Mouse (Mus musculus) liver, embryonic 11.5 days (tissue): ENCODE results near the gene Ccdc153. TPM values are rescaled to one million over a fixed set of nuclear protein-coding genes. Genes with fewer than 3 reads are reported as not detected.

Source experiments
- ATAC-seq: fragments of 200-750 bp; cut with Nextera tagmentation; replicated peaks from 2 replicates; pipeline ENCODE4 v1.8.0; 2017; ENCODE audit warnings: moderate number of reproducible peaks, mild to moderate bottlenecking, moderate TSS enrichment, moderate library complexity; ENCODE audit not compliant: low FRiP score
- DNase-seq: peaks from one replicate; pipeline ENCODE4 v3.0.0-alpha.2; 2017; ENCODE audit warnings: low spot score
- H3K27ac ChIP-seq: fragments of 300-500 bp; sonication (generic); 2 replicates; pipeline ENCODE4 v1.5.1; 2014; ENCODE audit warnings: mild to moderate bottlenecking, low read depth, low read length, control low read depth
- H3K27me3 ChIP-seq: fragments of 300-500 bp; sonication (generic); replicated peaks from 2 replicates; pipeline ENCODE4 v1.6.1; 2014; ENCODE audit warnings: low read length, mixed read lengths; ENCODE audit not compliant: control insufficient read depth, insufficient read depth
- H3K36me3 ChIP-seq: fragments of 300-500 bp; sonication (generic); 2 replicates; pipeline ENCODE4 v1.6.1; 2014; ENCODE audit warnings: mild to moderate bottlenecking, low read length, moderate library complexity, mixed read lengths; ENCODE audit not compliant: control insufficient read depth, insufficient read depth
- H3K4me1 ChIP-seq: fragments of 300-500 bp; sonication (generic); replicated peaks from 2 replicates; pipeline ENCODE4 v1.6.1; 2014; ENCODE audit warnings: low read length, mixed read lengths; ENCODE audit not compliant: control insufficient read depth, insufficient read depth
- H3K4me2 ChIP-seq: fragments of 300-500 bp; sonication (generic); 2 replicates; pipeline ENCODE4 v1.6.1; 2014; ENCODE audit warnings: mild to moderate bottlenecking, control low read depth, moderate library complexity
- H3K4me3 ChIP-seq: fragments of 300-500 bp; sonication (generic); 2 replicates; pipeline ENCODE4 v1.5.1; 2014; ENCODE audit warnings: low read depth, low read length, control low read depth
- H3K9ac ChIP-seq: fragments of 300-500 bp; sonication (generic); 2 replicates; pipeline ENCODE4 v1.6.1; 2014; ENCODE audit warnings: low read depth, low read length, control low read depth
- H3K9me3 ChIP-seq: fragments of 300-500 bp; sonication (generic); 2 replicates; pipeline ENCODE4 v1.6.1; 2016; ENCODE audit warnings: low read length, inconsistent platforms, mixed read lengths; ENCODE audit not compliant: control insufficient read depth
- WGBS: fragments of 180-500 bp; shearing (Covaris S2); extraction: QIAGEN DNeasy Blood & Tissue Kit; methylation state at CpG from one replicate; pipeline ENCODE4 v1.1.7; 2014; 5-methylcytosine and 5-hydroxymethylcytosine counted together
- polyA plus RNA-seq: library from polyadenylated mRNA; unstranded; fragments of >200 nt; fragmentation: Nextera tagmentation; extraction: Ambion mirVana; gene quantifications from 2 replicates; pipeline ENCODE4 v1.2.1, GENCODE M21; 2014

Ccdc153 gene
- polyA plus RNA-seq, 1 experiment from 2014 or later = not detected

- 18% methylated on average over 19 of the region's 19 CpGs for WGBS
- Histone ChIP-seq H3K9ac (peak overlapping the region; percentile 41), H3K27ac (peak overlapping the region; percentile 94; the same call in 1 of the 2 replicates), H3K36me3 (no peaks in the 10 kb centered on the region), H3K27me3 (no peaks in the 10 kb centered on the region), H3K4me2 (peak overlapping the region; percentile 85), H3K4me3 (peak overlapping the region; percentile 91), H3K4me1 (peaks cover 15% of the 10 kb centered on the region), H3K9me3 (no peaks in the 10 kb centered on the region)
- peak; percentile 55 for DNase-seq
- peak; percentile 55 for ATAC-seq
These were observed 5.7 kb upstream of the Ccdc153 start for GRCm38 (mm10) chr9:44234479-44235427.

GRCm38 (mm10) chr9:44236601-44237000 lies 3.9 kb upstream of the Ccdc153 start:
- no peak overlapping the region for H3K4me2 ChIP-seq
- WGBS = 64% methylated on average over 4 of the region's 4 CpGs
- ATAC-seq (no peak), DNase-seq (no peak)
- no peak overlapping the region for H3K4me3 ChIP-seq
- H3K36me3 ChIP-seq = no peaks in the 10 kb centered on the region
- no peak overlapping the region for H3K9ac ChIP-seq
- H3K27ac ChIP-seq = no peak overlapping the region
- no peaks in the 10 kb centered on the region for H3K9me3 ChIP-seq
- H3K4me1 ChIP-seq = peaks cover 9% of the 10 kb centered on the region
- H3K27me3 ChIP-seq = no peaks in the 10 kb centered on the region

- Histone ChIP-seq H3K4me1 (peaks cover 4% of the 10 kb centered on the region), H3K9ac (no peak overlapping the region), H3K4me3 (no peak overlapping the region), H3K27ac (no peak overlapping the region), H3K36me3 (no peaks in the 10 kb centered on the region), H3K9me3 (no peaks in the 10 kb centered on the region), H3K4me2 (no peak overlapping the region), H3K27me3 (no peaks in the 10 kb centered on the region)
- DNase-seq (no peak), ATAC-seq (no peak)
- WGBS = 73% methylated on average over 4 of the region's 4 CpGs
These were observed 3.3 kb upstream of the Ccdc153 start for GRCm38 (mm10) chr9:44237128-44237527.

- no peak overlapping the region for H3K27ac ChIP-seq
- ATAC-seq = no peak
These were observed 1.8 kb upstream of the Ccdc153 start for GRCm38 (mm10) chr9:44238501-44239190.

DNA sequence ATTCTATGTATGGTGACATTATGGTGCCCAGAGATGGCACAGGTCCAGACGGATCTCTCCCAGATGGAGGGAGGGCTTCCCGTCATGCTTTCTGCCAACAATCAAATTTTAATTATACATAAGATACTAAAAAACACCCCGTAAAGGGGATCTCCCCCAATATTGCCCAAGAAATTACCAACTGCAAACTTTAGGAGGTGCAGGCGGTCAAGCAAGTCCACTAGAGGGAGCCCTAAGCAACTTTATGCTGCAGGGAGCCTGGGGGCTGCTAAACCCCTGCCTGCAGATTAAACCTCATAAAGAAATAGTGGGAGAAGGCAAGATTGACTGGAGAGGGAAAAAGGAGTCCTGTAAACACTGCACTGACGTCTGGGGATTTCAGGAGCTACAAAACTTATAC lies 1.0 kb upstream of the Ccdc153 start:
- DNase-seq = no peak

More at GRCm38 (mm10) chr9:44238501-44239190, 1.8 kb upstream of the Ccdc153 start:
- Histone ChIP-seq H3K9me3 (no peaks in the 10 kb centered on the region), H3K9ac (no peak overlapping the region), H3K4me2 (no peak overlapping the region), H3K27me3 (no peaks in the 10 kb centered on the region), H3K36me3 (no peaks in the 10 kb centered on the region), H3K4me3 (no peak overlapping the region), H3K4me1 (no peaks in the 10 kb centered on the region)
- WGBS = 71% methylated on average over 17 of the region's 17 CpGs
- DNase-seq = no peak

DNA sequence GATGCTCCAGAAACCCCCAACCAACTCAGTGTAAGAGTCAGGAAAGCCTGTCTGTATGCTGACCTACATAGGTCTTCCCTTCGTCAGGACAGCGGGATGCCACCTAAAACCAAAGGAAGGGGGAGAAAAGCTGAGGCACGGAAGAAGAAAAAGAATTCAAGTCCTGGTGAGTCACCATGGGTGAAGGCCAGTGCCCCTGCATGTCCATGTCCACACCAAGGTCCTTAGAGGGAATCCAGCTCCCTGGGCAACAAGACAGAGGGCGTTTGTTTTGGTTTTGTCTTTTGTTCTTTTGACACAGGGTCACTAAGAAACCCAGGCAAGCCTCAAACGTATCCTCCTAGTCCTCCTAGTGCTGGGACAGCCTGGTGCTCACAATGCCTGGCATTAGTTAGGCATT lies 435 bp downstream of the Ccdc153 start:
- Histone ChIP-seq H3K27me3 (no peaks in the 10 kb centered on the region), H3K4me2 (no peak overlapping the region)
- no peak for ATAC-seq

More for the DNA sequence above, 1.0 kb upstream of the Ccdc153 start:
- whole genome bisulfite sequencing = 8% methylated on average over 5 of the region's 5 CpGs
- H3K4me2 ChIP-seq = no peak overlapping the region
- no peaks in the 10 kb centered on the region for H3K36me3 ChIP-seq
- H3K9ac ChIP-seq = no peak overlapping the region
- H3K27me3 ChIP-seq = no peaks in the 10 kb centered on the region
- no peaks in the 10 kb centered on the region for H3K4me1 ChIP-seq
- ATAC-seq = no peak
- no peak overlapping the region for H3K4me3 ChIP-seq
- H3K9me3 ChIP-seq = no peaks in the 10 kb centered on the region
- no peak overlapping the region for H3K27ac ChIP-seq

GRCm38 (mm10) chr9:44241418-44241817 lies 942 bp downstream of the Ccdc153 start:
- Histone ChIP-seq H3K4me2 (no peak overlapping the region), H3K9me3 (no peaks in the 10 kb centered on the region), H3K36me3 (no peaks in the 10 kb centered on the region), H3K4me1 (no peaks in the 10 kb centered on the region), H3K27ac (no peak overlapping the region), H3K4me3 (no peak overlapping the region), H3K9ac (no peak overlapping the region), H3K27me3 (no peaks in the 10 kb centered on the region)
- WGBS = 57% methylated on average over 9 of the region's 9 CpGs
- ATAC-seq (0 out of 2 replicates have a peak, but pooled peaks have one; percentile 20), DNase-seq (no peak)

More for the DNA sequence above, 435 bp downstream of the Ccdc153 start:
- no peaks in the 10 kb centered on the region for H3K36me3 ChIP-seq
- no peak overlapping the region for H3K27ac ChIP-seq
- 64% methylated on average over 5 of the region's 5 CpGs for WGBS
- no peak overlapping the region for H3K4me3 ChIP-seq
- no peak overlapping the region for H3K9ac ChIP-seq
- no peaks in the 10 kb centered on the region for H3K9me3 ChIP-seq
- DNase-seq = no peak
- no peaks in the 10 kb centered on the region for H3K4me1 ChIP-seq

GRCm38 (mm10) chr9:44243621-44244020 lies 3.1 kb downstream of the Ccdc153 start:
- WGBS = 57% methylated on average over 2 of the region's 2 CpGs

More at GRCm38 (mm10) chr9:44243621-44244020, 3.1 kb downstream of the Ccdc153 start:
- Histone ChIP-seq H3K4me3 (no peak overlapping the region), H3K9ac (no peak overlapping the region), H3K9me3 (no peaks in the 10 kb centered on the region), H3K4me1 (no peaks in the 10 kb centered on the region), H3K27ac (no peak overlapping the region), H3K27me3 (no peaks in the 10 kb centered on the region), H3K36me3 (no peaks in the 10 kb centered on the region), H3K4me2 (no peak overlapping the region)
- DNase-seq (no peak), ATAC-seq (no peak)
